Mouse (Mus musculus): Measurements from ENCODE around the gene Kcnma1. TPM values are rescaled to one million over a fixed set of nuclear protein-coding genes. Genes with fewer than 3 reads are reported as not detected.

The Kcnma1 gene
- polyA plus RNA-seq, 1 experiment from 2014 or later: 1.0 TPM

DNA sequence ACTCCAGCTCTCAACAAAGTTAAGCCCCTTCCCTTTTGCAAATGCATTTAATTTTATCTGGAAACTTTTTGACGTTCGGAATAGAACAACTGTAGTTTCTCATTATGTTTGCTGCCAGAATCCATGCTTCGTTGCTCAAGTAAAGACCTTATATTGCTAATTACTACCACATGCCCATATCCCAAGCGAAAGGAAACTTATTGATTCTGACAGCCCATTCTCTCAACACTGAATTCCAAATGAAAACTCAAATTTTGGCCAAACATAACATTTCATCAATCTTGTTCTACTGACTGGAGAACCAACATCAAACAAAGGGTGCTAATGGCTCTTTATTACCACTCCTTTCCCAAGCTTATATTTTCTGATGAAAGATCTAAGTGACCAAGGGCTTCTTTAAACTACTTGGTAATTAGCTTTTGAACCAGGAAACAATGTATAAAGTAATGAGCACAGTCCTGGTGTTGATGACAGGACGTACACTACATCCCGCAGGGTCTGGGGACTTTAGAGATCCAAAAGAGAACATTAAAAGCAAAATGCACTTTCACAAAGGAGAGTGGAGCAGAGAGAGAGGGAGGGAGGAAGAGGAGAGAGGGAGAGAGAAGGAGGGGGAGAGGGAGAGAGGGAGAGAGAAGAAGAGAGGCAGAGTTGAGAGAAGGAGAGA is 490.3 kb downstream of the Kcnma1 start:
- Histone ChIP-seq H3K27ac (ENCODE audit: low read length) (peak overlapping the region; percentile 85), H3K4me2 (ENCODE audit: low read depth, low read length) (no peak overlapping the region)

DNA sequence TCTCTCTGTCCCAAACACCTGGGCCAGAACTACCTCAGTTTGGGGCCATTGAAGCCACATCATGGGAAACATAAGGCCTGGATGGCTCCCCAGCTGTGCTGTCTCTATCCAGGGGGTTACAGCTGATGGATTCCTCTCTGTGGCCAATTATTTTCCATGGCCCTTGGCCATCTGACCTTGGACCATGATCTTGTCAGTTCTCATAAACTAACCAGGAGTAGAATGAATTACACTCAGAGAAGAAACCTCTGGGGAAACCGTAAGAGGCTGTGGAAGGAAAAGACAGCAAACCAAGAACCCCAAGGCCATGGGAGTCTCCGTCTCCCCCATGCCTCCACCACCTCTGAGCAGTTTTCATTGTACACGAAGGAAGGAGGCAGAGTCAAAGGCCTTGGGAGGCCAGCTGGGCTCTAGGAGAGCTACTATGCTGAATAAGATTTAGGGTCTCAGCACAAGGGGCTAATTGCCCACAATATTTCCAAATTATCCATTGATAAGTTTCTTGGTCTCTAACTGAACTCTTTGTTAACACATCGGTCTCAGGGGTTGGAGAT is 491.6 kb downstream of the Kcnma1 start:
- Histone ChIP-seq H3K4me2 (ENCODE audit: low read depth, low read length) (no peak overlapping the region), H3K9ac (ENCODE audit: low read length) (no peak overlapping the region), H3K27me3 (ENCODE audit: control insufficient read depth, insufficient read depth, low read depth, low read length) (no peaks in the 10 kb centered on the region), H3K9me3 (ENCODE audit: control insufficient read depth, low read length) (no peaks in the 10 kb centered on the region), H3K4me1 (replicated peaks; ENCODE audit: control insufficient read depth, insufficient read depth, low read length) (no peaks in the 10 kb centered on the region; the same call in 1 of the 2 replicates), H3K4me3 (ENCODE audit: low read length) (no peak overlapping the region), H3K36me3 (ENCODE audit: control insufficient read depth, insufficient read depth, low read length) (no peaks in the 10 kb centered on the region), H3K27ac (ENCODE audit: low read length) (peak overlapping the region; percentile 85)
- WGBS: 54% methylated on average over 4 of the region's 4 CpGs
- peak; percentile 65 for ATAC-seq (ENCODE audit: low read depth)

More for the DNA sequence above, 490.3 kb downstream of the Kcnma1 start:
- Histone ChIP-seq H3K9me3 (ENCODE audit: control insufficient read depth, low read length) (no peaks in the 10 kb centered on the region), H3K4me3 (ENCODE audit: low read length) (no peak overlapping the region), H3K27me3 (ENCODE audit: control insufficient read depth, insufficient read depth, low read depth, low read length) (no peaks in the 10 kb centered on the region), H3K9ac (ENCODE audit: low read length) (no peak overlapping the region), H3K4me1 (replicated peaks; ENCODE audit: control insufficient read depth, insufficient read depth, low read length) (no peaks in the 10 kb centered on the region; the same call in 1 of the 2 replicates), H3K36me3 (ENCODE audit: control insufficient read depth, insufficient read depth, low read length) (no peaks in the 10 kb centered on the region)
- ATAC-seq (ENCODE audit: low read depth): peak; percentile 73
- WGBS: 39% methylated on average over 6 of the region's 6 CpGs

DNA sequence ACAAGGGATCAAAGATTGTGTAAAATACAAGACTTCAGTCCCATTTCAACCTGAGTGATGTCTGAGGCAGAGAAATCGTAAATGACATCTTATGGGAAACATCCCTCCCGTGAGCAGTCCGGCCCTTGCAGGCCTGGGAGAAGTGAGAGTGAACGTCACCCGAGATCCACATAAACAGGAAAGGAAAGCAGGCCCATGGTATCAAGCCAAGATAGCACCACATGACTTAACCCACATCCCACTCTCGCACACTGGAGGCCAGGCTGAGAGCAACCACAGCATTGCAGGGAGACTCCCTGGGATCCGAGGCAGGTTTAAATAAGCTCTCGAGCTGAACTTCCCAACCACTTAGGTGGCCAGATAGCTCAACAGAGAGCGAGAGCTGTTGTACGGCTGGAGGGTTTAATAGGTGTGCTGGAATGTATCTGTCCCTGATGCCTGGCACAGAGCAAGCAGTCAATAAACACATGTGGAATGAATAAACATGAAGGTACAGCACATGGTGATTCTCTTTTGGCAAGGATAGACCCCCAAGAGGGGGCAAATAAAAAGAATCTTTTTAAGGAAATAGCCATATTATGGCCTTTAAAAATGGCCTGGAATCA is 493.1 kb downstream of the Kcnma1 start:
- H3K4me1 ChIP-seq (replicated peaks; ENCODE audit: control insufficient read depth, insufficient read depth, low read length): no peaks in the 10 kb centered on the region; the same call in 1 of the 2 replicates
- no peak overlapping the region for H3K9ac ChIP-seq (ENCODE audit: low read length)
- ATAC-seq (ENCODE audit: low read depth): no peak
- no peaks in the 10 kb centered on the region for H3K9me3 ChIP-seq (ENCODE audit: control insufficient read depth, low read length)
- no peak overlapping the region for H3K4me2 ChIP-seq (ENCODE audit: low read depth, low read length)
- H3K36me3 ChIP-seq (ENCODE audit: control insufficient read depth, insufficient read depth, low read length): no peaks in the 10 kb centered on the region
- whole genome bisulfite sequencing: 66% methylated on average over 10 of the region's 10 CpGs
- no peaks in the 10 kb centered on the region for H3K27me3 ChIP-seq (ENCODE audit: control insufficient read depth, insufficient read depth, low read depth, low read length)
- no peak overlapping the region for H3K4me3 ChIP-seq (ENCODE audit: low read length)
- no peak overlapping the region for H3K27ac ChIP-seq (ENCODE audit: low read length)

DNA sequence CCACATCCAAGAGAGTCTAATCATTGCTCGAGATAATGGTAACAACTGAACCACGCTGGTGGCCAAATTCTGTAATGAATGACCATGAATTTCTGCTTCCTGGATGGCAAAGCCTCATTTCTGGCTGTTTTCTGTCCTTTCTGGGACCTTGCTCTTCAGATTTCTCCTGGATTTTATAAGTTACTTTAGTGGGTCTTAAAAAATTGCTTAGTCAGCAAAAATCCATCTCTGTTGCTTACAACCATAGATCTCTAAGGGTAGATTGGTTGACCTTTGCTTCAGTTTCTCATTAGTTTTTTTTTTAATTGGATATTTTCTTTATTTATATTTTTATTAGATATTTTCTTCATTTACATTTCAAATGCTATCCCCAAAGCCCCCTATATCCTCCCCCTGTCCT is 496.9 kb downstream of the Kcnma1 start:
- 89% methylated on average over 2 of the region's 2 CpGs for WGBS
- Histone ChIP-seq H3K27ac (ENCODE audit: low read length) (no peak overlapping the region), H3K4me2 (ENCODE audit: low read depth, low read length) (no peak overlapping the region), H3K36me3 (ENCODE audit: control insufficient read depth, insufficient read depth, low read length) (no peaks in the 10 kb centered on the region), H3K4me3 (ENCODE audit: low read length) (no peak overlapping the region), H3K9ac (ENCODE audit: low read length) (no peak overlapping the region), H3K4me1 (replicated peaks; ENCODE audit: control insufficient read depth, insufficient read depth, low read length) (no peaks in the 10 kb centered on the region; the same call in 1 of the 2 replicates), H3K9me3 (ENCODE audit: control insufficient read depth, low read length) (no peaks in the 10 kb centered on the region), H3K27me3 (ENCODE audit: control insufficient read depth, insufficient read depth, low read depth, low read length) (no peaks in the 10 kb centered on the region)
- ATAC-seq (ENCODE audit: low read depth): no peak

DNA sequence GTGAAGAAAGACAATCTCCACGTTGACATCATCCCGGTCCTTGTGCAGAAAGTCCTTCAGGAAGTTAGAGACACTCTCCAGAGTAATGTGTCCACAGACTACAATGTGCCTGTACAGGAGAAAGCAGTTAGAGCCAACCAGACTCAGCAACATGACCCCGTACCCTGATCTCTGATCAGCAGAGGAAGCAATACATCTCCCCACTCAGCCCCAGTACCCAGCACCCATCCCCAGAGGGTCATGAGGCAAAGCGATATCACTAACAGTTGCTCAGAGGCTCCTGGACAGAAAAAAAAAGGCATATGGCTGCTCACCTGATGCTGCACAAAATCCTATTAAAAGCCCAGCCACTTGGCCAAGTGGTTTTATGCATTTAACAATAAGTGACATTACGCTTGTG is 504.5 kb downstream of the Kcnma1 start:
- Histone ChIP-seq H3K27ac (ENCODE audit: low read length) (no peak overlapping the region), H3K36me3 (ENCODE audit: control insufficient read depth, insufficient read depth, low read length) (no peaks in the 10 kb centered on the region), H3K9ac (ENCODE audit: low read length) (no peak overlapping the region), H3K4me2 (ENCODE audit: low read depth, low read length) (no peak overlapping the region), H3K4me3 (ENCODE audit: low read length) (no peak overlapping the region), H3K27me3 (ENCODE audit: control insufficient read depth, insufficient read depth, low read depth, low read length) (no peaks in the 10 kb centered on the region), H3K4me1 (replicated peaks; ENCODE audit: control insufficient read depth, insufficient read depth, low read length) (no peaks in the 10 kb centered on the region), H3K9me3 (ENCODE audit: control insufficient read depth, low read length) (no peaks in the 10 kb centered on the region)
- no peak for ATAC-seq (ENCODE audit: low read depth)
- 78% methylated on average over 5 of the region's 5 CpGs for WGBS

DNA sequence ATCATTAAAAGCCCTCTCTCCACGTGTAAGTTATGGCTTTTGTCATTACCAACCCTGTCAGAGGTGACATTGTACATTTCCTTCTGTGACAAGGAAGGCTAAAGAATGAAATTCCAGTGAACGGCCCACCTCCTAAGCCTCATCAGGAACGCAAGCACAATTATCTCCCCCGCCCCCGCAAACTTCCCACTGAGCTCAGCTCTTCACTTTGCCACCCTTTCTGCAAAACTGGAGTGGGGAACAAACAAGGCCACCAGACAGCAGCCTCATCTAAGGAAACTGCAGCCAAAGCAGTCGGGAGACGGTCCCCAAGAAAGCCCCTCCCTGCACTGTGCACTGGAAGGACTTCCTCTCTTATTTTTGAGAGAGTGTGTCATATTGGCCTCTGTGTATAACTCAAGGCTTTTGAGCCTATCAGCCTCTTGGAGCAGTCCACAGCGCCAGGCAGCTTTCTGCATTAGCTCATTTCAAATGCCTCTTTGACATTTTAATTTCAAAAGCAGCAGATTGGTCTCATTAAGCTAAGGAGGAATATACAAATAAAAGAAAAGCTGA is 512.0 kb downstream of the Kcnma1 start:
- no peak overlapping the region for H3K9ac ChIP-seq (ENCODE audit: low read length)
- H3K4me3 ChIP-seq (ENCODE audit: low read length): no peak overlapping the region
- no peaks in the 10 kb centered on the region for H3K36me3 ChIP-seq (ENCODE audit: control insufficient read depth, insufficient read depth, low read length)
- H3K4me1 ChIP-seq (replicated peaks; ENCODE audit: control insufficient read depth, insufficient read depth, low read length): peaks cover 5% of the 10 kb centered on the region
- H3K27ac ChIP-seq (ENCODE audit: low read length): peak overlapping the region; percentile 43
- 22% methylated on average over 8 of the region's 8 CpGs for WGBS
- H3K27me3 ChIP-seq (ENCODE audit: control insufficient read depth, insufficient read depth, low read depth, low read length): no peaks in the 10 kb centered on the region
- ATAC-seq (ENCODE audit: low read depth): peak; percentile 89
- H3K9me3 ChIP-seq (ENCODE audit: control insufficient read depth, low read length): no peaks in the 10 kb centered on the region
- no peak overlapping the region for H3K4me2 ChIP-seq (ENCODE audit: low read depth, low read length)

DNA sequence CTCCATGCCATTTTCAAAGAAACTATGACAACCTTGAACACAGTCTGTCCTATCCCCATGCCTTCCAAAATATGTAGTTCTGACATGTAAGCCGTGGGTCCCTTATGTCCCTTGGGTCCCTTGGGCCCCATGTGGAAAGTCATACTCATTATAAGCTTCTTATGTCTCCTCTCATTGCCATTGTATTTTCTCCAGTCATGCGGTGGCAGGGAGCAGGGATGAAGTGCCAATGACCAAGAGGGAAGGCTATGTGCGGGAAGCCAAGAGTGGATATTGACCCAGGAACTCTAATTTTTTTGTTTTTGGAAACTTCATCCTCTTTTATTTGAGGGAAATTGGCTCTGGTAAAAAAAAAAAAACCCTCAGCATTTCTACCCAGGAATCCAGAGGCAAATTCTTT is 517.5 kb downstream of the Kcnma1 start:
- Histone ChIP-seq H3K36me3 (ENCODE audit: control insufficient read depth, insufficient read depth, low read length) (no peaks in the 10 kb centered on the region), H3K9ac (ENCODE audit: low read length) (no peak overlapping the region), H3K9me3 (ENCODE audit: control insufficient read depth, low read length) (no peaks in the 10 kb centered on the region), H3K27ac (ENCODE audit: low read length) (peak overlapping the region; percentile 61), H3K27me3 (ENCODE audit: control insufficient read depth, insufficient read depth, low read depth, low read length) (no peaks in the 10 kb centered on the region), H3K4me2 (ENCODE audit: low read depth, low read length) (no peak overlapping the region), H3K4me1 (replicated peaks; ENCODE audit: control insufficient read depth, insufficient read depth, low read length) (peaks cover 8% of the 10 kb centered on the region), H3K4me3 (ENCODE audit: low read length) (no peak overlapping the region)
- ATAC-seq (ENCODE audit: low read depth): no peak
- WGBS: 77% methylated on average over 3 of the region's 3 CpGs

DNA sequence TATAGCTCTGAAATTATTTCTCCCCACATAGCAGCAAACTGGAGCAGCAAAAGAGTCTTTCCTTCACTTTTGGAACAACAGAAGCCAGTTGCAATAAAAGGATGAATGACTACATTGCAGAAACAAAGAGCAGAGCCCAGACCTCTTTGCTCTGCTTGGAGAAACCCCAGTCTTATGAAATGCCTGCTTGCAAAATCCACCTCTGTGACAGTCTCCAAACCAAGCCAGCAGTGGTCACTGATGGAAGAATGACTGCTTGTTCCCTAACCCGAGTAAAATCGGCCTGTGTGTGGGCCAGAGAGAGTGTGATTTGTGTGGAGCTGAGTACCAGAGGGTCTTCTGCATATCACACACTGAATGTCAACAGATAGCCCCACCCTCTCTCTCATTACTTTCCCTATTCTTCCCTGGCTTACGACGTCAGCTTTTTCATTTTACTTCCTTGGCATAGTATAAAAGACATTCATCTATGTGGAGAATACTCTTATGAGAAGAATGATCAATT is 518.0 kb downstream of the Kcnma1 start:
- H3K27ac ChIP-seq (ENCODE audit: low read length): peak overlapping the region; percentile 94
- no peak overlapping the region for H3K4me2 ChIP-seq (ENCODE audit: low read depth, low read length)
- H3K36me3 ChIP-seq (ENCODE audit: control insufficient read depth, insufficient read depth, low read length): no peaks in the 10 kb centered on the region
- 53% methylated on average over 4 of the region's 4 CpGs for WGBS
- peaks cover 10% of the 10 kb centered on the region for H3K4me1 ChIP-seq (replicated peaks; ENCODE audit: control insufficient read depth, insufficient read depth, low read length)
- H3K4me3 ChIP-seq (ENCODE audit: low read length): no peak overlapping the region
- no peaks in the 10 kb centered on the region for H3K9me3 ChIP-seq (ENCODE audit: control insufficient read depth, low read length)
- H3K9ac ChIP-seq (ENCODE audit: low read length): no peak overlapping the region
- peak; percentile 47 for ATAC-seq (ENCODE audit: low read depth)
- no peaks in the 10 kb centered on the region for H3K27me3 ChIP-seq (ENCODE audit: control insufficient read depth, insufficient read depth, low read depth, low read length)

DNA sequence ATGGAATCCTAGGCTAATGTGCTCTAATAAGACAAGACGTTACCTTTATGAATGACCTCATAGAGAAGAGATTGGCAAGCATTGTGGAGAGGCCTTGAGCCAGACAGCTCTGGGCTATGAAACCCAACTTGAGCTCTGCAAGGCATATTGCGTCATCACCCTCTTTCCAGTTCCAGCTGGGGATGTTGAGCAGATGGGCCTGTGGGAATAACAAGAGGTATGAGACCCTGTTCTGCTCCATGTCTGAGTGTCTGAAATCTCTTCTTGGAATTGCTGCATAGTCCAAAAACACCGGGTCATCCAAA is 519.8 kb downstream of the Kcnma1 start:
- Histone ChIP-seq H3K9me3 (ENCODE audit: control insufficient read depth, low read length) (no peaks in the 10 kb centered on the region), H3K4me2 (ENCODE audit: low read depth, low read length) (no peak overlapping the region), H3K27me3 (ENCODE audit: control insufficient read depth, insufficient read depth, low read depth, low read length) (no peaks in the 10 kb centered on the region), H3K36me3 (ENCODE audit: control insufficient read depth, insufficient read depth, low read length) (no peaks in the 10 kb centered on the region), H3K9ac (ENCODE audit: low read length) (no peak overlapping the region), H3K27ac (ENCODE audit: low read length) (peak overlapping the region; percentile 94), H3K4me1 (replicated peaks; ENCODE audit: control insufficient read depth, insufficient read depth, low read length) (peaks cover 8% of the 10 kb centered on the region), H3K4me3 (ENCODE audit: low read length) (no peak overlapping the region)
- ATAC-seq (ENCODE audit: low read depth): peak; percentile 40
- 37% methylated on average over 3 of the region's 3 CpGs for WGBS
